Mouse (Mus musculus) mouse trophoblast stem cell (cell line): ENCODE results near the gene Dpp8.
"Not testable (repeated sequence)": the region's sequence is repeated elsewhere in the genome, so short reads cannot be mapped to it uniquely, and the experiment has no call there.

Experiments
- in situ Hi-C, 2 experiments: fragments of 300-500 bp; cut with MseI, MboI; formaldehyde crosslinking; loops; 2 replicates in 1 of 2; 3 replicates in 1 of 2; pipeline ENCODE4 v1.15.1; 2025

The Dpp8 gene

DNA sequence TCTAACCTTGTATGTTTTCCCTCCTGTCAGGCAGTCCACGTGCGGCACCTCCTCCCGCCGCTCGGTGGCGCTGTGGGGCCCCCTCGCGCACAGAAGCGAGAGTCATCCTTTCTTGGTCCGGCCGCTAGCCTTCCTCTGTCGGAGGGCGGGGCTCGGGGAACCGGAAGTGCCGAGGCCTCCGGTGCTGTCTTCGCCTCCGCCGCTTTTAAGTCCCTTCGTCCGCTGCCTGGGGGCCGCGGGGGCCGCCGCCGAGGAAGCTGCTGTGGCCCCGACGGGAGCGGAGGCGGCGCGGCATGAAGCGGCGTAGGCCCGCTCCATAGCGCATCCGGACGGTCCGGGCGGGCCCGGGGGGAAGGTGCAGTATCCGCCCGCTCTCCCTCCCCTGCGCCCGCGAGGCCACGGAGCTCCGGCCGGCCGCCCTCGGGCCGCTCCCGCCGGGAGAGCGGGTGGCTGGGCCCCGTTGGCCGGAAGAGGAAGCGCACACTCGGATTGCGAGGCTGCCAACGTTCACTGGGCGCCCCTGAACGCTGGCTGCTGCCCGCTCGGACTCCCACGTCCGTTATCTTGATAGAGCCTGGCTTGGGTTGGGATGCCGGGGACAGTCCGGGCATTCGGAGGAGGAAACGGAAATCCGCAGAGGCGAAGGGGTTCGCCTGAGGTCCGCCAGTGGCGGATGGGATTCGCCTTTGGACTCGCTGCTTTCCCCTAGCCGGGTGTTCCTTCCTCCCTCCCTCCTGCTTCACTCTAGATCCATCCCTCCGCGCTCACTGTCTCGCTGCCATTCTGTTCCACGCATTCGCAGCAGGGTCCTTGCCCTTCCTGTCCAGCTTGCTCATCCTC, at the start of gene Dpp8:
Gene Dpp8 (plus strand): TSS at position 146 of the 840 bp plus-strand sequence.
- in situ Hi-C loops: no loop called here

GRCm38 (mm10) chr9:64985037-64985794, 47.0 kb upstream of the Dpp8 start:
- in situ Hi-C loops: no loop called here

DNA sequence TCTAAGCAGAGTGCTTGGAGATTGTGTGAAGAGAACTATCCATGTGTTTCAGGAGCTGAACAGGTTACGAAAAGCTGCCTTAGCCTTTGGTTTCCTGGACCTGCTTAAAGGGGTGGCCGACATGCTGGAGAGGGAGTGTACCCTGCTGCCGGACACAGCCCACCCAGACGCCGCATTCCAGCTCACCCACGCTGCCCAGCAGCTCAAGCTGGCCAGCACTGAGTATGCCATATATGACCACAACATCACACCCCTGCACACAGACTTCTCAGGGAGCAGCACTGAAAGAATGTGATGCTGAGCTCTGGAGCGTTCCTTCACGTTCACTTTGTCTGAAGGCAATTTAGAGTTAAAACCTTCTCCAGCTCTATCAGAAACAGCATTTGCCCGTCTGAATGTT, 46.4 kb upstream of the Dpp8 start:
- in situ Hi-C loops: no loop called here

GRCm38 (mm10) chr9:64987651-64988050, 44.6 kb upstream of the Dpp8 start:
- in situ Hi-C loops: no loop called here

GRCm38 (mm10) chr9:64988443-64988842, 43.8 kb upstream of the Dpp8 start:
- in situ Hi-C loops: no loop called here

GRCm38 (mm10) chr9:64990291-64990690, 41.9 kb upstream of the Dpp8 start:
- in situ Hi-C loops: no loop called here

GRCm38 (mm10) chr9:64995464-64995863, 36.8 kb upstream of the Dpp8 start:
- in situ Hi-C loops: not testable (repeated sequence)

GRCm38 (mm10) chr9:65001481-65001880, 30.7 kb upstream of the Dpp8 start:
- in situ Hi-C loops: no loop called here

DNA sequence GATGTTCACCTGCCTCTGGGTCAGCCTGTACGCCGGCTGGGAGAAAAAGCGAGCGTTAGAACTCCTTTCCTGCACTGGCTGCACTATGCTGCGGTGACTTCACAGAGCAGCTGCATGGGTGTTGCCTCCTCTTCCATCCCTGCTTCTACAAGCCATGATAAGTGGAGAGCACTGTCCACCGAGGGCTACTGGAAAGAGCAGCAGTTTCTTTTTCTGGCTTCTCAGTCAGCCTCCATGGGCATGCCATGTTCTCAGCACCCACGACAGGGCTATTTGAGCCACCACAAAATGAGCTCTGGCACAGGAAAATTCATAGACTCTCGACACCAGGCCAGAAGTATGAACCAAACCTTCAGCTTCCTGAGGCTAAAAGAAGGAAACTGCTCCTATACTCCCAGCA, 26.5 kb upstream of the Dpp8 start:
- in situ Hi-C loops: no loop called here

DNA sequence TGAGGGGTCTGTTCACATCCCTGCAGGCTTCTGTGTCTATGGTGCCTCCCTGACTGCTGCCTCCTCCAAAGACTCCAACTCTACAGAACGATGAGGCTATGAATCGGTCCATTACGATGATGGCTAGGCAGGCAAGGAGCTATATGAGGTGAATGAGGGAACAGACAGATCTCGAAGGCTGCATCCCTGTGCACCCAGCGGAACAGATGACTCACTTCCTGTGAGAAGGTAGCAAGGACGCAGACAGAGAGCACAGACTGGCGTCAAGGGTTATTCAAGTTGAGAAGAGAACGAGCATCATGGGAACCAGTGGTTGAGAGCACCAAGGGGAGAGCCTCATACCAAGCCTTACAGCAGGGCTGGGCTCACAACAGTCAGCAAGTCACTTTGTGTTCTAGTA, 21.6 kb upstream of the Dpp8 start:
- in situ Hi-C loops: no loop called here

GRCm38 (mm10) chr9:65011304-65011703, 20.9 kb upstream of the Dpp8 start:
- in situ Hi-C loops: no loop called here

DNA sequence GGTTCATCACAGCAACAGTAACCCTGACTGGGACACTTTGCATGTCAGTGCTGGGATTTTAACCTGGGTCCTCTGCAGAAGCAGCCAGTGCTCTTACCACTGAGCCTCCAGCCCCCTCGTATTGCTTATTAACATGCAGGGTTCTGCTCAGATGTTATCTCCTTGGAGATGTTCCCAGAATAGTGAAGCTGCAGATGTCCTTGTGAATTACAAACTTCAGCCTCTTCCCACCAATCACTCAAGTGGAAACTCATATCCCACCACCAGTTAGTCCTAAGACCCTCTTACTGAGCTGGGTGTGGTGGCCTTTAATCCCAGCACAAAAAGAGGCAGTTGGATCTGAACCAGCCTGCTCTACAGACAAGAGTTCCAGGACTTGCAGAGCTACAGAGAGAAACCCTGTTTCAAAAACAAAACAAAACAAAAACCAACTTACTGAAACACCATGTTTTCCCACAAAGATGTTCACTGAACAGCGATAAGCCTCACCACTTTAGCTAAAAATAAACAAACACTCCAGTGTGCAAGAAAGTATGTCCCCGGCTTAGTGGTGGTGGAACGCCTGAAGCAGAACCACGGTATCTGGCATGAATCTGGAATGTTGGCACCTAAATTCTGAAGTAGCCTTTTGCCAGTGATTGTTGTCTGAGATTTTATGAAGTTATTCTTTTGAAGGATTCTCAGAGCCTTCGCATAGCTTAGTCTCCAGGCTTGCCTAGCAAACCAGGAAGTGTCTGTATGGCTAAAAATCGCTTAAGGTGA, 16.6 kb upstream of the Dpp8 start:
- in situ Hi-C loops: no loop called here

GRCm38 (mm10) chr9:65016241-65016977, 15.8 kb upstream of the Dpp8 start:
- in situ Hi-C loops: no loop called here

DNA sequence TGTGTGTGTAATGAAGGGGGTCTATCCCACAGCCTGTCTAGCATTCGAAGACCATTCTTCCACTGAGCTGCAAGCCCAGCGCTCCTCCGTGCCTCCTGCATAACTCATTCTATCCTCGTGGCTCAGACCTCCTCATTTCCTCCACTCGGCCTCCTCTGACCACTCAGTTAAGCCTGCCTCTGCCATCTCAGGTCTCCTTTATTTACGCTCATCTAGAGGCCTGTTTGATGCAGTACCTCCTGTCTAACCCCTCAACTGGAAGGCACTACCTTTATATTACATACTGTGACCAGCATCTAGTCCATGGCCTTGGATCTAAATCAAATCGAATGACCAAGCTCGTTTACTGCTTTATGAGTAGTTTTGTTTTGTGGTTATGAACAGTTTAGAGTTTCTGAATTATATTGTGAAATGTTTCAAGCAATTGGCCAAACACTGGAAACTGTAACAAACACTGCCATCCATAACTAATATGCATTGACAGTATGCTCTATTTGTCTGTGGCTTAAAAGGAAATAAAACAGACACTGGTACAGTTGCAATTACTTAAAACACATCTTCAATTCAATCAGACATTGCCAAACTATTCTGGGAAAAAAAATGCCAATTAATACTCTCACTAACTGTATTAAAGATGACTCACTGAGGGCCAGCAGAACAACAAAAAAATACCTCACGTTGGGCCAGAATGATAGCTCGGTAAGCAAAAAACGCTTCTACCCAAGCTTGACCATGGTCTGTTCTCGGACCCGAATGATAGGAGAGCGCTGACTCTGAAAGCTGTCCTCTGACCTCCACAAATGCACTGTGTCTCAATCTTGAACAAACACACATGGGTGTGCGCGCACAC, 15.0 kb upstream of the Dpp8 start:
- in situ Hi-C loops: no loop called here

- in situ Hi-C loops: no loop called here
Measured at GRCm38 (mm10) chr9:65017896-65018295, 14.3 kb upstream of the Dpp8 start.

DNA sequence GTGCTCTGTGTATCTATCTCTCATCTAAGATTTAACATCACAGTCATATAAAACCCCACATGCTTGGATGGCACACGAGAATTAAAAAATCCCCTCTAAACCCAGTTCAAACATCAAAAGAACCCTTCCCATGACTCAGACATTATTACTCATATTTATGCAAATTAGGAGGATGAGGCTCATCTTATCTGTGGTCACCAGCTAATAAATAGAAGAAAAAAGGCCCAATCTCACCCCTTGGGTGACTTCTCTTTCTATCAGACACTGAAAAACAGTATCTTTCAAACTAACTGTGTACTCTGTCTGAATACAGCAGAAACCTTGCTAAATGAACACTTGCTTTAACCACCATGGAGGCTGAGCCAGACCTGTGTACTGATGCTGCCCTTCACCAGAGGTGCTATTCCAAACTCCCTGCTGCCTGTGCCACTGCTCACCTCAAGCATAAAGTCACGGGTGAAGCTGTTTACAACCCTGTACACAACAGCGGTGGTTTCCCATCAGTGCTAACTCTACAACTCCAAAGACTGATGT, 13.6 kb upstream of the Dpp8 start:
- in situ Hi-C loops: no loop called here

- in situ Hi-C loops: no loop called here
Measured at GRCm38 (mm10) chr9:65019146-65019545, 13.1 kb upstream of the Dpp8 start.

DNA sequence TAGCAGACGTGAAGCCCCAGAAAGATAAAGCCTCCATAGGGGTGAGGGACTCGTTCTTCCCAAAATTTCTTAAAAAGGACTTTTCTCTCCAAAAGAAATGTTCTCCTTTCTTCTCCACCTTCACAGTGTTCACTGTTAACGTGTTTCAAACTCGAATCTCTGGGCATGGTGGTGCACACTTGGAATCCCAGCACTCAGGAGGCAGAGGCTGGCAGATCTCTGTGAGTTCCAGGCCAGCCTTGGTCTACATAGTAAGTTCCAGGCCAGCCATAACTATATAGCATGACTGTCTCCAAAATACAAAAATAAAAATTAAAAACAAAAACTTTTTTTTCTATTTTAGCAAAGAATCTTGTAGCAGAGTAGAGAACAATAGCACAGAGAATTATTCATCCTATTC, 12.1 kb upstream of the Dpp8 start:
- in situ Hi-C loops: no loop called here

DNA sequence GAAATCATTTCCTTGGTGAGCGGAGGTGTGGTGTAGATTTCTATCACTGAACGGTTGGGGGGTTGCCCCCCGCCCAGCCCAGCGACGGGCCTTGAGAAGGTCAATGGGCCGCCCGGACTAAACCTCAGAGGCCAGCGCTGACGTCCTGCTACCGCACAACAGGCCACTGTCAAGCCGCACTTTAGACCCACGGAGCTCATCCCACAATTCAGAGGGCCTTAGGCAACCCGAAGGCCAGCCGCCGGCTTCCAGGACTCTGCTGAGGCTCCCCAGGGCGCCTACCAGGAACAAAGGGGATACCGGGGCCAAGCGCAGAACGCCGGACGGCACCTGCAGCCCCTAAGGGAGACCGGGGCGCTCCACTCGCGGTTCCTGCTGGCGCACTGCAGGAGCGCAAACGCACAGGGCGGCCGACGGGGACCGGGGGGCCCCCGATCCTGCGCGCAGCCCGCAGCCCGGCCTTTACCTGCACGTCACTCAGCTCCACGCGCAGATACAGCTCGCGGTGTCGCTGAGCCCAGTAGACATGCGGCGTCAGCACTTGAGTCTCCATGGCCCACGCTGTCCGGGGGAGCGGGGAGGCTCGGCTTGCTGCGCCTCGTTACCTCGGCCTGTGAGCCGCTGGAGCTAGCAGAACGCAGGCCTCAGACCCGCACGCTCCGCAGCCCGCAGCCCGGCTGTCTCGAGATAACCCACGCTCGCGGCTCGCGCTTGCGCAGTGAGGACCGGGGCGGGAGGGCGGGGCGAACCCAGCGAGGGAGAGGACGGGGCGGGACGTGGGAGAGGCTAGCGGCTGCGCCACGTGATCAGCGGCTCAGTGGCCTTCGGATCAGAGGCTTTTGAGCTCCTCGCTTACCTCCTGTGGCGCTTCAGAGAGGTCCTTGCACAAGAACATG, 11.0 kb upstream of the Dpp8 start, which contains the start of gene Hacd3:
Gene Hacd3 (minus strand): TSS at position 703 of the 896 bp plus-strand sequence.
- in situ Hi-C loops: no loop called here
